Mouse (Mus musculus) neural tube, embryonic 15.5 days (tissue): ENCODE data around the gene 4930402K13Rik. TPM values are rescaled to one million over a fixed set of nuclear protein-coding genes. Genes with fewer than 3 reads are reported as not detected.

ENCODE experiments used
- polyA plus RNA-seq: library from polyadenylated mRNA; unstranded; fragments of >200 nt; fragmentation: Nextera tagmentation; extraction: Ambion mirVana; gene quantifications from 2 replicates; pipeline ENCODE4 v1.2.1, GENCODE M21; 2015

The 4930402K13Rik gene
- polyA plus RNA-seq, 1 experiment from 2014 or later, result not detected

Other genes starting within 250 kb of the 4930402K13Rik start
- not detected in 2 replicates for gene Gm5751, start 230.3 kb upstream of the 4930402K13Rik start, polyA plus RNA-seq
- 26.4 and 28.3 TPM in 2 replicates for gene B630019K06Rik, start 212.2 kb upstream of the 4930402K13Rik start, polyA plus RNA-seq
- not detected in 2 replicates for gene Fthl17b, start 141.6 kb upstream of the 4930402K13Rik start, polyA plus RNA-seq
- not detected in 2 replicates for gene Fthl17c, start 128.0 kb upstream of the 4930402K13Rik start, polyA plus RNA-seq
- gene Fthl17d, start 117.8 kb upstream of the 4930402K13Rik start, polyA plus RNA-seq, result not detected in 2 replicates
- gene Fthl17e, start 71.1 kb upstream of the 4930402K13Rik start, polyA plus RNA-seq, result not detected in 2 replicates
- not detected in 2 replicates for gene Fthl17f, start 41.5 kb upstream of the 4930402K13Rik start, polyA plus RNA-seq
- 2.8 and 3.1 TPM in 2 replicates for gene Lancl3, start 95.3 kb downstream of the 4930402K13Rik start, polyA plus RNA-seq
- gene Gm14862, start 152.3 kb downstream of the 4930402K13Rik start, polyA plus RNA-seq, result 0.23 TPM in 1 of 2 replicates, not detected in the other
- 5.2 and 5.7 TPM in 2 replicates for gene Xk, start 168.2 kb downstream of the 4930402K13Rik start, polyA plus RNA-seq
- gene H2al1m, start 179.2 kb downstream of the 4930402K13Rik start, polyA plus RNA-seq, result not detected in 2 replicates
- not detected in 2 replicates for gene H2al1k, start 246.1 kb downstream of the 4930402K13Rik start, polyA plus RNA-seq